Mouse (Mus musculus) G1E (cell line): ENCODE data around the gene AU022252. TPM values are rescaled to one million over a fixed set of nuclear protein-coding genes. Genes with fewer than 3 reads are reported as not detected.

ENCODE experiments used
- ATAC-seq: 2 replicates; pipeline ENCODE4 v1.8.0; 2016; ENCODE audit warnings: mild to moderate bottlenecking; ENCODE audit not compliant: insufficient number of reproducible peaks, poor library complexity, low FRiP score, severe bottlenecking; ENCODE audit errors: extremely low read depth
- DNase-seq: peaks from one replicate; pipeline ENCODE4 v3.0.0; 2012; ENCODE audit warnings: low spot score
- H3K27me3 ChIP-seq: 2 replicates; pipeline ENCODE4 v1.6.1; 2012; ENCODE audit warnings: mild to moderate bottlenecking, low read length, inconsistent platforms; ENCODE audit not compliant: insufficient read depth
- H3K36me3 ChIP-seq: replicated peaks from 2 replicates; pipeline ENCODE3; 2012; ENCODE audit warnings: mild to moderate bottlenecking, inconsistent platforms
- H3K4me1 ChIP-seq: 2 replicates; pipeline ENCODE4 v1.6.1; 2012; ENCODE audit warnings: low read depth, low read length, inconsistent platforms, mixed read lengths; ENCODE audit not compliant: insufficient read depth
- H3K4me3 ChIP-seq: 2 replicates; pipeline ENCODE4 v1.5.1; 2012; ENCODE audit warnings: low read depth, mild to moderate bottlenecking, inconsistent platforms, low read length, moderate library complexity, mixed read lengths
- H3K9me3 ChIP-seq: replicated peaks from 2 replicates; pipeline ENCODE4 v1.6.1; 2012; ENCODE audit warnings: inconsistent platforms
- CTCF ChIP-seq: IDR thresholded peaks from 2 replicates; pipeline ENCODE4 v1.5.1; 2012; ENCODE audit warnings: low read depth, low read length, inconsistent platforms, mixed read lengths
- GATA1 ChIP-seq: IDR thresholded peaks from 2 replicates; pipeline ENCODE4 v1.6.1; 2012; ENCODE audit warnings: borderline replicate concordance, low read length, inconsistent platforms, mixed read lengths
- GATA2 ChIP-seq: IDR thresholded peaks from 2 replicates; pipeline ENCODE4 v1.6.1; 2012; ENCODE audit warnings: low read depth, low read length, inconsistent platforms, borderline replicate concordance
- POLR2AphosphoS5 ChIP-seq: IDR thresholded peaks from 2 replicates; pipeline ENCODE4 v1.6.1; 2012; ENCODE audit warnings: low read depth, low read length, inconsistent platforms; ENCODE audit not compliant: insufficient replicate concordance
- TAL1 ChIP-seq: conservative IDR thresholded peaks from 2 replicates; pipeline ENCODE4 v1.6.1; 2012; ENCODE audit warnings: low read depth, low read length, inconsistent platforms, mixed read lengths
- polyA plus RNA-seq: library from polyadenylated mRNA; stranded (reverse); fragments of >175 nt; gene quantifications from 2 replicates; pipeline ENCODE4 v1.2.3, GENCODE M21; 2012
- total RNA-seq, 2 experiments: library from RNA; stranded (forward) in 1 of 2; stranded (reverse) in 1 of 2; fragments of 200-1000 nt in 1 of 2; fragments of >200 nt in 1 of 2; fragmentation: Nextera tagmentation in 1 of 2; gene quantifications; 2 replicates each; pipeline ENCODE4 v1.2.3; 2014 to 2017

The AU022252 gene
- total and polyA plus RNA-seq, 3 experiments = 10.1 to 25.9 (median 14.0) TPM

GRCm38 (mm10) chr4:119233256-119233901 lies 867 bp upstream of the AU022252 start:
- Histone ChIP-seq H3K4me3 (peak overlapping the region; percentile 94), H3K9me3 (no peaks in the 10 kb centered on the region), H3K36me3 (peaks cover 49% of the 10 kb centered on the region), H3K27me3 (no peaks in the 10 kb centered on the region), H3K4me1 (peaks cover 20% of the 10 kb centered on the region)
- no peak for TF ChIP-seq GATA2
- no peak for TF ChIP-seq GATA1
- TF ChIP-seq CTCF = no peak
- TF ChIP-seq POLR2AphosphoS5 = no peak
- no peak for TF ChIP-seq TAL1
- peak; percentile 27 for DNase-seq
- ATAC-seq = no peak

GRCm38 (mm10) chr4:119226751-119227150 lies 5.8 kb downstream of the AU022252 start:
- Histone ChIP-seq H3K4me3 (no peak overlapping the region), H3K36me3 (peaks cover 75% of the 10 kb centered on the region), H3K4me1 (peaks cover 9% of the 10 kb centered on the region; the same call in 1 of the 2 replicates), H3K9me3 (no peaks in the 10 kb centered on the region), H3K27me3 (no peaks in the 10 kb centered on the region)
- ATAC-seq (no peak), DNase-seq (no peak)
- TF ChIP-seq CTCF (no peak), TAL1 (no peak), POLR2AphosphoS5 (no peak), GATA1 (no peak), GATA2 (no peak)

GRCm38 (mm10) chr4:119225719-119226118 lies 6.8 kb downstream of the AU022252 start:
- DNase-seq = no peak
- H3K36me3 ChIP-seq = peaks cover 75% of the 10 kb centered on the region
- peaks cover 9% of the 10 kb centered on the region; the same call in 1 of the 2 replicates for H3K4me1 ChIP-seq
- no peak overlapping the region for H3K4me3 ChIP-seq
- H3K9me3 ChIP-seq = no peaks in the 10 kb centered on the region
- TF ChIP-seq POLR2AphosphoS5 (no peak), TAL1 (no peak), CTCF (no peak)
- no peak for ATAC-seq
- no peaks in the 10 kb centered on the region for H3K27me3 ChIP-seq

GRCm38 (mm10) chr4:119224534-119224933 lies 8.0 kb downstream of the AU022252 start:
- no peaks in the 10 kb centered on the region for H3K27me3 ChIP-seq
- ATAC-seq (no peak), DNase-seq (no peak)
- TF ChIP-seq TAL1 (no peak), GATA2 (no peak), POLR2AphosphoS5 (no peak), GATA1 (no peak), CTCF (no peak)
- H3K4me3 ChIP-seq = no peak overlapping the region
- H3K4me1 ChIP-seq = peaks cover 9% of the 10 kb centered on the region; the same call in 1 of the 2 replicates
- H3K36me3 ChIP-seq = peaks cover 65% of the 10 kb centered on the region
- H3K9me3 ChIP-seq = no peaks in the 10 kb centered on the region

GRCm38 (mm10) chr4:119223696-119224095 lies 8.8 kb downstream of the AU022252 start:
- Histone ChIP-seq H3K36me3 (peaks cover 63% of the 10 kb centered on the region), H3K27me3 (no peaks in the 10 kb centered on the region), H3K4me3 (no peak overlapping the region), H3K9me3 (no peaks in the 10 kb centered on the region), H3K4me1 (peaks cover 12% of the 10 kb centered on the region)
- ATAC-seq (peak; percentile 22), DNase-seq (peak; percentile 43)
- TF ChIP-seq CTCF (peak; percentile 94), TAL1 (no peak)

GRCm38 (mm10) chr4:119218169-119218568 lies 14.3 kb downstream of the AU022252 start, which contains the start of gene Tmem269:
Gene Tmem269 (minus strand): TSS chr4:119218217.
- Histone ChIP-seq H3K4me1 (peaks cover 14% of the 10 kb centered on the region), H3K36me3 (peaks cover 9% of the 10 kb centered on the region), H3K4me3 (no peak within 1 kb of the TSS), H3K27me3 (peaks cover 46% of the 10 kb centered on the region), H3K9me3 (no peaks in the 10 kb centered on the region)
- ATAC-seq (no peak), DNase-seq (no peak)
- no peak for TF ChIP-seq CTCF

- DNase-seq (no peak), ATAC-seq (no peak)
- H3K9me3 ChIP-seq = no peaks in the 10 kb centered on the region
- TF ChIP-seq CTCF (no peak), GATA2 (no peak), POLR2AphosphoS5 (no peak), GATA1 (no peak), TAL1 (no peak)
- peaks cover 2% of the 10 kb centered on the region for H3K36me3 ChIP-seq
- peaks cover 59% of the 10 kb centered on the region for H3K27me3 ChIP-seq
- peaks cover 7% of the 10 kb centered on the region for H3K4me1 ChIP-seq
- H3K4me3 ChIP-seq = no peak overlapping the region
Observed at GRCm38 (mm10) chr4:119216667-119217066, 15.8 kb downstream of the AU022252 start.
